Mouse (Mus musculus) right cerebral cortex, postnatal 4 days (tissue): ENCODE measurements around the gene Inpp5b.
"Not testable (repeated sequence)": the region's sequence is repeated elsewhere in the genome, so short reads cannot be mapped to it uniquely, and the experiment has no call there.

Experiments used
- DNase-seq: peaks from one replicate; pipeline ENCODE4 v3.0.0-alpha.2; 2022

Gene Inpp5b

GRCm38 (mm10) chr4:124741376-124742343 is at the start of gene Inpp5b:
Gene Inpp5b, plus strand, starts transcription at chr4:124741850.
- peak; percentile 75 for DNase-seq

- no peak for DNase-seq
Measured at GRCm38 (mm10) chr4:124692416-124692861, 49.2 kb upstream of the Inpp5b start.

GRCm38 (mm10) chr4:124693135-124693894 is 48.3 kb upstream of the Inpp5b start, which contains the start of gene Utp11:
Gene Utp11, minus strand, starts transcription at chr4:124693600.
- peak; percentile 80 for DNase-seq

- no peak for DNase-seq
Measured at GRCm38 (mm10) chr4:124694572-124694971, 47.1 kb upstream of the Inpp5b start.

GRCm38 (mm10) chr4:124695786-124696516 is 45.7 kb upstream of the Inpp5b start:
- DNase-seq = no peak

- DNase-seq = no peak
Measured at GRCm38 (mm10) chr4:124699791-124700190, 41.9 kb upstream of the Inpp5b start.

- no peak for DNase-seq
Measured at GRCm38 (mm10) chr4:124700248-124700971, 41.2 kb upstream of the Inpp5b start, which contains the start of gene Fhl3. Gene Fhl3, plus strand, starts transcription at chr4:124700701.

GRCm38 (mm10) chr4:124701052-124701845 is 40.4 kb upstream of the Inpp5b start:
- no peak for DNase-seq

- DNase-seq = no peak
Measured at GRCm38 (mm10) chr4:124701916-124702315, 39.7 kb upstream of the Inpp5b start.

GRCm38 (mm10) chr4:124703406-124703805 is 38.2 kb upstream of the Inpp5b start:
- DNase-seq = no peak

- DNase-seq = no peak
Measured at GRCm38 (mm10) chr4:124703881-124704796, 37.5 kb upstream of the Inpp5b start.

- no peak for DNase-seq
Measured at GRCm38 (mm10) chr4:124704797-124705474, 36.7 kb upstream of the Inpp5b start.

- no peak for DNase-seq
Measured at GRCm38 (mm10) chr4:124705661-124706269, 35.9 kb upstream of the Inpp5b start.

- DNase-seq = not testable (repeated sequence)
Measured at GRCm38 (mm10) chr4:124707381-124708199, 34.1 kb upstream of the Inpp5b start.

- not testable (repeated sequence) for DNase-seq
Measured at GRCm38 (mm10) chr4:124708200-124708517, 33.5 kb upstream of the Inpp5b start.

GRCm38 (mm10) chr4:124708518-124709477 is 32.9 kb upstream of the Inpp5b start:
- DNase-seq = peak; percentile 69

- no peak for DNase-seq
Measured at GRCm38 (mm10) chr4:124709961-124710446, 31.6 kb upstream of the Inpp5b start.
